Mouse (Mus musculus) ES-Bruce4 (cell line): ENCODE data around the gene Hoxa4.

Experiments used
- CTCF ChIP-seq: IDR thresholded peaks from one replicate; pipeline ENCODE4 v1.8.1; 2011; ENCODE audit warnings: low read depth, low read length
- EP300 ChIP-seq: IDR thresholded peaks from 2 replicates; pipeline ENCODE4 v1.6.1; 2011; ENCODE audit warnings: low read depth, low read length; ENCODE audit not compliant: insufficient read depth
- POLR2A ChIP-seq: IDR thresholded peaks from one replicate; pipeline ENCODE4 v1.8.1; 2011; ENCODE audit warnings: low read length; ENCODE audit not compliant: insufficient read depth

GRCm38 (mm10) chr6:52238155-52238545, 46.6 kb upstream of the Hoxa4 start:
- TF ChIP-seq CTCF = no peak
- TF ChIP-seq POLR2A = no peak
- no peak for TF ChIP-seq EP300
